Comparison of ENCODE assay signal across 9 mouse cellular contexts in the genomic region with DNA sequence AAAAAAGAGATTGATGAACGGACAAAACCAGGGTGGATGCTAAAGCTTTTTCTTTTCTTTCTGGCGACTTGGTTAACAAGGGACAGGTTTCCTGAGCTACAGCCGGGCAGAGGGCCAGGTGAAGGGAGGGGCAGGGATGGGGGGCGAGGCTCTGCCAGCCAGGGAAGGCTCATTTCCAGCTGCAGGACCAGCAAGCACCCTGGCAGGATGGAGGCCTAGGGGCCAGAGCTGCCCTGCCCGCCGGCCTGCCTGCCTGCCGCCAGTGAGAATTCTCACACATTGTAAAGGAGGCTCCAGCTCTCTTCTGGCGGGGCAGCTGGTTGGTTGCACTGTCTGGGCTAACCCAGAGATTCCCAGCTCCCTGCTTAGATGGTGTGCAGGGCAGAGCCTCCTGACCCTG. TPM values are rescaled to one million over a fixed set of nuclear protein-coding genes. Genes with fewer than 3 reads are reported as not detected.
DNase-seq lines count a peak whose midpoint lies in the region; ATAC-seq and TF ChIP-seq lines count a peak whose summit lies in the region.
"Had no signal": no experiment of that assay in that cellular context is flagged by ENCODE, and none has a peak within 500 bp of the region (broad histone marks: within the 10 kb centered on the region; RNA-seq: fewer than 3 reads in every experiment).

No protein-coding gene starts in this region.

- TF ChIP-seq CTCF in hindbrain, postnatal 0 days (IDR thresholded peaks at IDR 0.05; ENCODE audit: low read depth) = no peak

- no peak for DNase-seq in heart, postnatal 25 days (ENCODE audit: low spot score)
- no peak for DNase-seq in neural tube, embryonic 10.5 days (ENCODE audit: extremely low spot score, low spot score)
- DNase-seq in hindbrain, postnatal 0 days (ENCODE audit: low spot score) = peak; percentile 70
- no peak for DNase-seq in retina, postnatal 1 day
- DNase-seq in spleen, adult 12 weeks (ENCODE audit: low spot score) = no peak

- no peak for ATAC-seq in heart, embryonic 13.5 days (ENCODE audit: extremely low read depth, insufficient number of reproducible peaks, low FRiP score, low TSS enrichment)
- no peak for ATAC-seq in neural tube, embryonic 13.5 days (ENCODE audit: low read depth)
- no peak for ATAC-seq in hindbrain, postnatal 0 days
- no peak for ATAC-seq in inflammation-experienced regulatory T-cells, adult 6 months

- peak overlapping the region; percentile 73 for H3K27ac ChIP-seq in heart, embryonic 13.5 days (replicated peaks)
- H3K27ac ChIP-seq in neural tube, embryonic 13.5 days (replicated peaks) = peak overlapping the region; percentile 13; the same call in 1 of the 2 replicates
- H3K27ac ChIP-seq in hindbrain, postnatal 0 days = no peak overlapping the region
- H3K27ac ChIP-seq: liver, embryonic 14.5 days had no signal

- 22% methylated on average over 8 of the region's 8 CpGs for WGBS in heart, embryonic 13.5 days
- WGBS in neural tube, embryonic 13.5 days = 39% methylated on average over 8 of the region's 8 CpGs
- WGBS in hindbrain, postnatal 0 days = 16% methylated on average over 8 of the region's 8 CpGs

- no peaks in the 10 kb centered on the region for H3K9me3 ChIP-seq in heart, embryonic 13.5 days
- no peaks in the 10 kb centered on the region for H3K9me3 ChIP-seq in neural tube, embryonic 13.5 days
- no peaks in the 10 kb centered on the region for H3K9me3 ChIP-seq in hindbrain, postnatal 0 days (ENCODE audit: low read length)

- H3K4me3 ChIP-seq in heart, embryonic 13.5 days = no peak overlapping the region
- no peak overlapping the region for H3K4me3 ChIP-seq in neural tube, embryonic 13.5 days
- no peak overlapping the region for H3K4me3 ChIP-seq in hindbrain, postnatal 0 days (ENCODE audit: low read length)

- peaks cover 59% of the 10 kb centered on the region for H3K4me1 ChIP-seq in heart, embryonic 13.5 days
- peaks cover 48% of the 10 kb centered on the region for H3K4me1 ChIP-seq in neural tube, embryonic 13.5 days (replicated peaks)
- H3K4me1 ChIP-seq in hindbrain, postnatal 0 days (ENCODE audit: insufficient read depth, low read length) = 0 out of 2 replicates have a peak, but pooled peaks cover 6% of the 10 kb centered on the region

- H3K9ac ChIP-seq in heart, embryonic 13.5 days = peak overlapping the region; percentile 21; the same call in 1 of the 2 replicates
- no peak overlapping the region for H3K9ac ChIP-seq in neural tube, embryonic 13.5 days
- H3K9ac ChIP-seq in hindbrain, postnatal 0 days (replicated peaks; ENCODE audit: low read length) = no peak overlapping the region
- H3K9ac ChIP-seq: liver, embryonic 14.5 days had no signal

- peaks cover 20% of the 10 kb centered on the region for H3K27me3 ChIP-seq in heart, embryonic 13.5 days (replicated peaks)
- H3K27me3 ChIP-seq in neural tube, embryonic 13.5 days = peaks cover 11% of the 10 kb centered on the region
- 0 out of 2 replicates have a peak, but pooled peaks cover 4% of the 10 kb centered on the region for H3K27me3 ChIP-seq in hindbrain, postnatal 0 days (ENCODE audit: insufficient read depth, low read length)

- intact Hi-C loops in heart, postnatal 25 days (cut with DNase I) = no loop called here

- H3K4me2 ChIP-seq in heart, embryonic 13.5 days = no peak overlapping the region
- no peak overlapping the region for H3K4me2 ChIP-seq in neural tube, embryonic 13.5 days
- H3K4me2 ChIP-seq in hindbrain, postnatal 0 days (ENCODE audit: low read depth, low read length) = no peak overlapping the region

- no peaks in the 10 kb centered on the region for H3K36me3 ChIP-seq in heart, embryonic 13.5 days
- H3K36me3 ChIP-seq in neural tube, embryonic 13.5 days = no peaks in the 10 kb centered on the region
- H3K36me3 ChIP-seq in hindbrain, postnatal 0 days (ENCODE audit: insufficient read depth, low read length) = no peaks in the 10 kb centered on the region

RNA-seq across cellular contexts. Expression of gene Snai1, which starts 24.1 kb away (rescaled TPM):
- polyA plus RNA-seq in heart, embryonic 13.5 days (2015; fragmentation: Nextera tagmentation; extraction: Ambion mirVana) = 17.3 and 17.6 TPM in 2 replicates
- 1 to 10 TPM; 2.0 to 2.8 TPM for total RNA-seq in heart, postnatal 25 days (2021)
- polyA plus RNA-seq in neural tube, embryonic 13.5 days (2015; fragmentation: Nextera tagmentation; extraction: Ambion mirVana) = 9.8 and 13.0 TPM in 2 replicates
- total RNA-seq in hindbrain, postnatal 0 days (2014; rRNA removed) = 0.93 and 1.2 TPM in 2 replicates
- polyA plus RNA-seq in hindbrain, postnatal 0 days (2015; fragmentation: Nextera tagmentation; extraction: Ambion mirVana) = 3.6 and 4.3 TPM in 2 replicates
- not detected for polyA plus RNA-seq in inflammation-experienced regulatory T-cells, adult 6 months (2017; shearing (Covaris generic))
